11 mouse cellular contexts compared by ENCODE assay signal in genomic region chr5:114575986-114576605, GRCm38 (mm10). TPM values are rescaled to one million over a fixed set of nuclear protein-coding genes. Genes with fewer than 3 reads are reported as not detected.
A peak's percentile ranks its signal among the peaks of the same experiment; 100 is the strongest.
DNase-seq lines count a peak whose midpoint lies in the region; ATAC-seq lines count a peak whose summit lies in the region.
"Had no signal": no experiment of that assay in that cellular context is flagged by ENCODE, and none has a peak within 500 bp of the region (broad histone marks: within the 10 kb centered on the region; RNA-seq: fewer than 3 reads in every experiment).

No protein-coding gene starts in this region.

- no peak overlapping the region for H3K9ac ChIP-seq in hindbrain, embryonic 14.5 days
- no peak overlapping the region for H3K9ac ChIP-seq in neural tube, embryonic 13.5 days

- DNase-seq in layer of hippocampus, adult 11-12 months (ENCODE audit: low spot score), result peak; percentile 47
- DNase-seq in layer of hippocampus, postnatal 25 days (ENCODE audit: extremely low spot score in 1 of 2, low spot score in 1 of 2), result no peak
- no peak for DNase-seq in embryonic facial prominence, embryonic 10.5 days (ENCODE audit: low spot score)
- no peak for DNase-seq in hindbrain, embryonic 14.5 days (ENCODE audit: low spot score)
- no peak for DNase-seq in urinary bladder, postnatal 4 days (ENCODE audit: low spot score in 2 of 2)
- DNase-seq in ovary, postnatal 10 days (ENCODE audit: low spot score), result no peak
- DNase-seq: lung, postnatal 14 days had no signal

- ATAC-seq in hindbrain, embryonic 14.5 days (ENCODE audit: low FRiP score), result no peak
- no peak for ATAC-seq in neural tube, embryonic 13.5 days (ENCODE audit: low read depth)
- ATAC-seq in megakaryocyte-erythroid progenitor cell, adult 5-6 weeks (replicated peaks; ENCODE audit: low FRiP score, low TSS enrichment, poor library complexity, severe bottlenecking), result no peak

- WGBS in embryonic facial prominence, embryonic 10.5 days, result 88% methylated on average over 16 of the region's 16 CpGs
- WGBS in hindbrain, embryonic 14.5 days, result 61% methylated on average over 16 of the region's 16 CpGs
- WGBS in neural tube, embryonic 13.5 days, result 64% methylated on average over 16 of the region's 16 CpGs

- no peaks in the 10 kb centered on the region for H3K9me3 ChIP-seq in embryonic facial prominence, embryonic 10.5 days
- no peaks in the 10 kb centered on the region for H3K9me3 ChIP-seq in hindbrain, embryonic 14.5 days (ENCODE audit: control insufficient read depth, low read length)
- no peaks in the 10 kb centered on the region for H3K9me3 ChIP-seq in neural tube, embryonic 13.5 days

- H3K4me2 ChIP-seq in hindbrain, embryonic 14.5 days (replicated peaks), result no peak overlapping the region
- H3K4me2 ChIP-seq in neural tube, embryonic 13.5 days, result peak overlapping the region; percentile 72

- H3K27ac ChIP-seq in embryonic facial prominence, embryonic 10.5 days (replicated peaks), result no peak overlapping the region
- peak overlapping the region; percentile 43; the same call in 1 of the 2 replicates for H3K27ac ChIP-seq in hindbrain, embryonic 14.5 days
- H3K27ac ChIP-seq in neural tube, embryonic 13.5 days (replicated peaks), result peak overlapping the region; percentile 74

- H3K4me1 ChIP-seq in embryonic facial prominence, embryonic 10.5 days, result peaks cover 91% of the 10 kb centered on the region
- H3K4me1 ChIP-seq in hindbrain, embryonic 14.5 days (replicated peaks; ENCODE audit: control insufficient read depth, insufficient read depth, low read length), result peaks cover 68% of the 10 kb centered on the region
- peaks cover 95% of the 10 kb centered on the region for H3K4me1 ChIP-seq in neural tube, embryonic 13.5 days (replicated peaks)

- H3K4me3 ChIP-seq in embryonic facial prominence, embryonic 10.5 days, result 0 out of 2 replicates have a peak overlapping the region, but pooled peaks have one; percentile 3
- H3K4me3 ChIP-seq in hindbrain, embryonic 14.5 days (replicated peaks; ENCODE audit: low read length), result no peak overlapping the region
- no peak overlapping the region for H3K4me3 ChIP-seq in neural tube, embryonic 13.5 days
- H3K4me3 ChIP-seq: heart, adult 2 months; myocyte had no signal

- peaks cover 10% of the 10 kb centered on the region for H3K36me3 ChIP-seq in embryonic facial prominence, embryonic 10.5 days (replicated peaks)
- H3K36me3 ChIP-seq in hindbrain, embryonic 14.5 days (replicated peaks; ENCODE audit: control insufficient read depth, insufficient read depth), result no peaks in the 10 kb centered on the region
- no peaks in the 10 kb centered on the region for H3K36me3 ChIP-seq in neural tube, embryonic 13.5 days

- H3K27me3 ChIP-seq in embryonic facial prominence, embryonic 10.5 days (replicated peaks; ENCODE audit: low read depth, poor library complexity, severe bottlenecking), result peaks cover 47% of the 10 kb centered on the region
- H3K27me3 ChIP-seq in hindbrain, embryonic 14.5 days (ENCODE audit: control insufficient read depth, insufficient read depth, low read length), result no peaks in the 10 kb centered on the region
- H3K27me3 ChIP-seq in neural tube, embryonic 13.5 days, result no peaks in the 10 kb centered on the region

RNA-seq across cellular contexts. Expression of gene Fam222a, which starts 8.3 kb away (rescaled TPM):
- total RNA-seq in layer of hippocampus, postnatal 25 days (2021), result 1 to 10 TPM; 5.1 to 6.6 TPM
- polyA plus RNA-seq in embryonic facial prominence, embryonic 10.5 days (2016; fragmentation: Nextera tagmentation; extraction: Ambion mirVana), result 2.3 and 3.8 TPM in 2 replicates
- polyA plus RNA-seq in hindbrain, embryonic 14.5 days (2014; fragmentation: Nextera tagmentation; extraction: Ambion mirVana), result 6.6 and 6.7 TPM in 2 replicates
- 6.1 and 6.8 TPM in 2 replicates for polyA plus RNA-seq in neural tube, embryonic 13.5 days (2015; fragmentation: Nextera tagmentation; extraction: Ambion mirVana)
- total RNA-seq in megakaryocyte-erythroid progenitor cell, adult 5-6 weeks (2014; fragmentation: Nextera tagmentation), result 1.2 TPM in 1 of 2 replicates, not detected in the other
- total RNA-seq in megakaryocyte-erythroid progenitor cell, adult 5-6 weeks (2017), result 0.08 TPM in 1 of 2 replicates, not detected in the other
